Mouse (Mus musculus): ENCODE results near the gene Acrv1. TPM values are rescaled to one million over a fixed set of nuclear protein-coding genes. Genes with fewer than 3 reads are reported as not detected.

Acrv1 gene
- polyA plus RNA-seq, 1 experiment from 2014 or later = not detected

Other genes starting within 250 kb of the Acrv1 start
- gene Gm9513, start 217.6 kb upstream of the Acrv1 start, polyA plus RNA-seq (2015; fragmentation: Nextera tagmentation; extraction: Ambion mirVana) = not detected in 2 replicates
- gene Gm5615, start 151.3 kb upstream of the Acrv1 start, polyA plus RNA-seq (2015; fragmentation: Nextera tagmentation; extraction: Ambion mirVana) = not detected in 2 replicates
- gene Gm17689, start 110.6 kb upstream of the Acrv1 start, polyA plus RNA-seq (2015; fragmentation: Nextera tagmentation; extraction: Ambion mirVana) = not detected in 2 replicates
- gene A630095E13Rik, start 49.8 kb upstream of the Acrv1 start, polyA plus RNA-seq (2015; fragmentation: Nextera tagmentation; extraction: Ambion mirVana) = not detected in 2 replicates
- 13.2 and 16.9 TPM in 2 replicates for gene Chek1, start 33.8 kb downstream of the Acrv1 start, polyA plus RNA-seq (2015; fragmentation: Nextera tagmentation; extraction: Ambion mirVana)
- 173 and 182 TPM in 2 replicates for gene Stt3a, start 74.5 kb downstream of the Acrv1 start, polyA plus RNA-seq (2015; fragmentation: Nextera tagmentation; extraction: Ambion mirVana)
- gene Ei24, start 104.2 kb downstream of the Acrv1 start, polyA plus RNA-seq (2015; fragmentation: Nextera tagmentation; extraction: Ambion mirVana) = 25.2 and 27.1 TPM in 2 replicates
- 0.55 and 0.92 TPM in 2 replicates for gene Fez1, start 128.6 kb downstream of the Acrv1 start, polyA plus RNA-seq (2015; fragmentation: Nextera tagmentation; extraction: Ambion mirVana)